Mouse (Mus musculus) frontal cortex, postnatal 25 days (tissue): Measurements from ENCODE around the gene Pola1.

ENCODE experiments used
- DNase-seq, 2 experiments: peaks; one replicate each; pipeline ENCODE4 v3.0.0; 2022; ENCODE audit warnings: low spot score in 2 of 2

Gene Pola1

DNA sequence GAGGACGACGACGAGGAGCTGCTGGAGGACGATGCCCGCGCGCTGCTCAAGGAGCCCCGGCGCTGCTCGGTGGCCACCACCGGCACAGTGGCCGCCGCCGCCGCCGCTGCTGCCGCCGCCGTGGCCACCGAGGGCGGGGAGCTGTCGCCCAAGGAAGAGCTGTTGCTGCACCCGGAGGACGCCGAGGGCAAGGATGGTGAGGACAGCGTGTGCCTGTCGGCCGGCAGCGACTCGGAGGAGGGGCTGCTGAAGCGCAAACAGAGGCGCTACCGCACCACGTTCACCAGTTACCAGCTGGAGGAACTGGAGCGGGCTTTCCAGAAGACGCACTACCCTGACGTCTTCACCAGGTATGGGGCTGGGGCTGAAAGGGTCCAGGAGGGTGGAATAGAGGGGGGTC, 342.9 kb downstream of the Pola1 start:
- DNase-seq: no peak

DNA sequence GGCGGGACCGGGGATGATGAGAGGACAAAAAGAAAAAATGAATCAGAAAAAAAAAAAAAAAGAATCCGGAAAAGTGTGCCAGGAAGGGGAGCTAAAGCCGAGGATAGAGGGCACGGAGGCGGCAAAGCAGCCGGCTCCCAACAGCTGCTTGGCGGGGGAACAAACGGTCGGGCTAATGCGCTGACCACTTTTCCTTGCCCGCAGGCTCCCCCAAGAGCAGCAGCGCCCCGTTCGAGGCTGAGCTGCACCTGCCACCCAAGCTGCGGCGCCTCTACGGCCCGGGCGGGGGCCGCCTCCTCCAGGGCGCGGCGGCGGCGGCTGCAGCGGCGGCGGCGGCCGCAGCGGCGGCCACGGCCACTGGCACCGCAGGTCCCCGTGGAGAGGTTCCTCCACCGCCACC, 343.6 kb downstream of the Pola1 start:
- DNase-seq: no peak

DNA sequence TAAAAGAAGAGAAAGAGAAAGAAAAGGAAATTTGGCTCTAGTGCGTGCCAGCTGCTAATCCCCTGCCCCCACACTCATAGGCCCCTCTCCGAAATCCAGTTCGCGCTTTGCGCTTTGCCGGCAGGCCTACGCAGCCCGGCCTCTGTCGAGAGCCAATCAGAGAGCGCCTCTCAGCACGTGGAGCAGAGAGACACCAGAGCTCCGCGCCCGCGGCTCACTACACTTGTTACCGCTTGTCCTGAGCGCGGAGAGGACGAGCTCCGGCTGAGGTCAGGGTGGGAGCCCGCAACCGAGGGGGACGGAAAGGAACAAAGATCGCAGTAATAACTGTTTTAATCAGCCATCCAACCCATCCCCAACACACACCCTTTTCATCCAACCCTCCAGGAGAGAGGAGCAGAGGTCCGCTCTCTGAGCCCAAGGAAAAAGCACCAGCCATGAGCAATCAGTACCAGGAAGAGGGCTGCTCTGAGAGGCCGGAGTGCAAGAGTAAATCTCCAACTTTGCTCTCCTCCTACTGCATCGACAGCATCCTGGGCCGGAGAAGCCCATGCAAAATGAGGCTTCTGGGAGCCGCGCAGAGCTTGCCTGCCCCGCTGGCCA, 345.6 kb downstream of the Pola1 start, which contains the start of gene Arx:
TSS of gene Arx (plus strand) at position 155 of the 603 bp plus-strand sequence.
- DNase-seq: no peak

DNA sequence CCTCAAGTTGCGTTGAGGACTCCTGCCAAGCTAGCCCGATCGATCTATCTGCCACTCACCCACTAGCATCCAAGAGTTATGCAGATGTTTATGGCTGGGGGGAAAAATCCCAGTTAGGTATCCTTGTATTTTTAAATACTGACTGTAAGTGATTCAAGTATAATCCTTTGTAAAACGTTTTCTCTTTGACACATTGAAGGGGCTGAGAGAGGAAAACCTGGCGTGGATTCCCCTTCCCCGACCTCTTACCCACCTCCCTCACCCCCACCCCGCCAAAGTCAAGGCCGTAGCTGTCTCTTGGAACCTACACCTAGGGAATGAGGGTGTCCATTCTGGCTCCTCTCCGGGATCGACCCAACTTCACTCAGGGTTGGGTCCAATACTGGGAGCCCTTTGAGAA, 346.9 kb downstream of the Pola1 start:
- no peak for DNase-seq

DNA sequence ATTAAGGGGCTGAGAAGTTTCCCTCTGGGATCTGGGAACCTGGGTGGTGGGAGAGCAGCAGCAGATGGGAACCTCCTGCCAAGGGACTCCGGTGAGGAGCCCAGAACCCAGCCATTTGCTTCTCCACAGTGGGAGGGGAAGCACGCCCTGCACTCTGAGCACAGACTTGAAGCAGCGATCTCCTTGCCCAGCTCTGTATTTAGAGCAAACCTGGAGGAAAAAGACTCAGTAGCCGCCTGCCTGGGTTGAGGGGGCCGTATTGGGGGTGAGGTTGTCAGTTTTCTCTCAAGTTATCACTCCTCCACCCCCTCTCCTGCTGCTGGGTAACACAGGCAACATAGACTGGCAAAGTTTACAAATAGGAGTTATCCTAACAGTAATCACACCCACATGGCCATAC, 350.2 kb downstream of the Pola1 start:
- DNase-seq: no peak

DNA sequence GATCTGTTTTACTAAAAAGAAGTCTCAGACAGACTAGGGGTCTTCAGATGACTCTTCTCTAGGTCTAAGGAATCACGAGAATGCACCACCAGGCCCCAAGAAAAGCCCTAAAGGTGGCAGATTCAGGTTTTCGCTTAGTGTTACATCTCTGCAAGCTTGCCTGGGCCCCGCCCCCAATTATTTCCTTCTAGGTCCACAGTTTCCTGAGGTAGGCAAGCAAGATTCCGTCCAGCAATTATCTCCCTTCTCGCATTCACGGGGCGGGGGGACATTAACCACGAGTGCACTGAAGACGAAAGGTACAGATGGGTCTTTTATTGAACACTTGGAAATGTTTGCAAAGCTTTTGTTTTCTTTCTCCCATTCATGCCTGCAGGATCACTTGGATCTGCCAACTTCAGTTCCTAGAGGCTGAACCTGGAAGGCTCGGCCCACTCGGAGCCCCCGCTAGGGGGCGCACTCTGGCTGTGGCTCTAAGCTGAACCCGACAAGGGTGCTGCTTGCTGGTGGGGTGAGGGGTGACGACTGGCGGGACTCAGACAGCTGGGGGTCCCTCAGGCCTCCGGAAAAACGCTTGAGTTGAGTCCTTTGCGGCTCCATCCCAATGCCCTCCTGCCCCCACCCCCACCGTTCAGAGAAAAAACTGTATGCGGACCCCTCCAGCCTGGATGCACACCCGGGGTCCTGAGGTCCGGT, 350.8 kb downstream of the Pola1 start:
- DNase-seq: no peak

DNA sequence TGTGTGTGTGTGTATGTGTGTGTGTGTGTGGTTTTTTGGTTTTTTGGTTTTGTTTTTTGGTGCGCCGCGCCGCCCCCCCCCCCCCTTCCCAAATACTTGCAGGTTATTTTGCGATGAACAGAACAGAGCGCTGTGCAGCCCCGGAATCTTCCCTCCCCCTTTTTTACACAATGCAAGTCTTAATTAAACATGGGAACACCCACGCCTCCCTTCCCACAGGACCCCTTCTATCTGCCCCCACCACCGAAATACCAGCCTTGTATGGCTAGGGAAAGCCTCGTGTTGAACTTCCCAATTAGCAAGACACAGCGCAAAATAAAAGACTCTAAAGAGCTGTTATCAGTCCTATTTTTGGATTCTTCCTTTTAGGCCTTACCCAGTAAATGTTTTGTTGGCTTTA, 352.0 kb downstream of the Pola1 start:
- DNase-seq: no peak

DNA sequence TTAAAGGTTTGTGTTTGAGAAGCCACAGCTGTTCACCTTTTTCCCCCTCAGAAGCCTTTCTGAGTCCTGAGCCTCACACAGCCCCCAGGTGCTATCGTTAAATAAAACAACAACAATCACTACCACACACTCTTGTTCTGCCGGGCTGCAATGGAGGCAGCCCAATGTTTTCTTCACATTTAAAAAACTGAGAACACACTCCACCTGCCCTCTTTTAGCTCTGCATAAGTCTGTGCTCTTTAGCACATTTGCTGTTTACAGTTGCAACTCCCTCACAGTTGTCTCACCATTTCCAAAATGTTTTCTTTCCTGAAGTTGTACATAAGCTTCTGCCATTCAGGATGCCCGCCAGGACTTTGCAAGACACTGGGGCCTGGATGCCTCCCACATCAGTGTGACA, 356.3 kb downstream of the Pola1 start:
- DNase-seq: no peak
